Mouse (Mus musculus): ENCODE measurements around the gene Gstt4.
"Not testable (repeated sequence)": the region's sequence is repeated elsewhere in the genome, so short reads cannot be mapped to it uniquely, and the experiment has no call there.

Gstt4 gene

GRCm38 (mm10) chr10:75822443-75822842 is at the start of gene Gstt4:
Gene Gstt4 (minus strand): TSS chr10:75822543.
- no peak for DNase-seq

GRCm38 (mm10) chr10:75861587-75861986 is 39.2 kb upstream of the Gstt4 start:
- DNase-seq, result no peak

GRCm38 (mm10) chr10:75860746-75861145 is 38.4 kb upstream of the Gstt4 start:
- DNase-seq, result peak; percentile 29

DNA sequence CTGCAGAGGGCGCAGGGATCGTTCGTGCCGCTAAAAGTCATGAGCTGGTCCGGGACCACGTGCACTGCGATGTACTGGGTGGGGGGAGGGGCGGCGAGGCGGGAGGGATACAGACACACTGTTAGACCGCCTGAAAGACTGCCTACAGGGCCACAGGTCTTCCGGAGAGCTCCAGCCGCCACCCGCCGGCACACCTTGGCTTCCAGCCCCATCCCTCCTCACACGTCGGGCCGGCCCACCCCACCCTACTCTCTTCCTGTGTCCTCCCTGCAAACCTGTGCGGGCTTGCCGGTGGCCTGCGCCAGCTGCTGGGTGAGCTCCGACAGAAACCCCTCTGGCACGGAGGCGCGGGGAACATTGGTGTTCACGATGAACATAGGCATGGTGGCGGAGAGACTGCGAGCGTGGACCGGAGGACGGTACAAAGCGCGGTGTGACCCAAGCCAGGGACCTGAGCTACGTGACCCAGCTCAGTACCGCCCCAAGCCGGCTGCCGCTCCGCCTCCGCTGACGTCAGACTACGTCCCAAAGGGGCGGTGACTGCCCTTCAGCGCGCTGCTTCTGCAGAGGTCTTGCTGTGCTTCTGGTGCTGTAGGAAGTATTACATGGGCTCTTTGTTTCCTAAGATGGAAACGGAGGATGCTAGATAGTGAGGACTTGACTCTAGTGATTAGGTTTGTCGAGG is 37.6 kb upstream of the Gstt4 start, which contains the start of gene Mif:
Gene Mif, minus strand, starts transcription at position 455 of the 685 bp plus-strand sequence.
- peak; percentile 92 for DNase-seq

DNA sequence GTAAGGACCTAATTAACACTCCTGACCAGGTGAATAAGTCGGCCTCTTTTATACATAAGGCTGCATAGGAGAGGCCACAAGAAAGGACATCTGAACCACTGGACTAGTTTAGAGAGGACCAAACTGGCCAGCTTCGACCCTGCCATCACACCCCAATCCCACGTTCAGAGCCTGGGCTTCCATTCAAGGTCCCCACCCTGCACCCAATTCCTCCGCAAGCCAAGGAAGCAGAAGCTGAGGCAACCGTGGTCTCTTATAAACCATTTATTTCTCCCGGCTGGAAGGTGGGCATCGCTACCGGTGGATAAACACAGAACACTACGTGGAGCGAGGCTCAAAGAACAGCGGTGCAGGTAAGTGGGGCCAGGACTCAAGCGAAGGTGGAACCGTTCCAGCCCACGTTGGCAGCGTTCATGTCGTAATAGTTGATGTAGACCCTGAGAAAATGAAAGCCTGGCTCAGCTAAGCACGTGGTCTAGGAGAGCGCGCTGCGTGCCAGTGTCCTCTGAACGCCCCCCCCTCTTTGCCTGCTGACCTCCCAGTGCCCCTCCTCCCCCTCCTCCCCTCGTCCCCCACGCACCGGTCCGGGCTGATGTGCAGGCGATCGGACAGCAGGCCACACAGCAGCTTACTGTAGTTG is 36.9 kb upstream of the Gstt4 start:
- DNase-seq, result peak; percentile 36

DNA sequence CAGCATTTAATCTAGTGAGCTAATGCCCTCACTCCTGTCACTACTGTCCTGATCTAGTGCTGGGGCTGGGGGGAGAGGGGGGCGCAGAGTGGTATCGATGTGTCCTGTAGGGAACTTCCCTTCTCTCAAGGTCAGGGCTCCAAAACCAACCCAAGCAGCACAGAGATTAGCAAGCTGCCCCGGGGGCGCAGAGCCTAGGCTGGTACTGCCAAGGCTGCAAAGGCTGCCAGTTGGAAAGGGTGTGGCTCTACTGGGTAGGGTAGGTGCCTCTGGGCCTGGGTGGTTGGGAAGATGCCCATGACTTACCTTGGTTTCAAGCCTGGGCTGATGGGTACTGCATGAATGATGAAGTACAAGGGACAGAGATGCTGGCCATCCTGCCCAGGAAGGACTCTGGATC is 35.3 kb upstream of the Gstt4 start:
- DNase-seq, result peak; percentile 35

DNA sequence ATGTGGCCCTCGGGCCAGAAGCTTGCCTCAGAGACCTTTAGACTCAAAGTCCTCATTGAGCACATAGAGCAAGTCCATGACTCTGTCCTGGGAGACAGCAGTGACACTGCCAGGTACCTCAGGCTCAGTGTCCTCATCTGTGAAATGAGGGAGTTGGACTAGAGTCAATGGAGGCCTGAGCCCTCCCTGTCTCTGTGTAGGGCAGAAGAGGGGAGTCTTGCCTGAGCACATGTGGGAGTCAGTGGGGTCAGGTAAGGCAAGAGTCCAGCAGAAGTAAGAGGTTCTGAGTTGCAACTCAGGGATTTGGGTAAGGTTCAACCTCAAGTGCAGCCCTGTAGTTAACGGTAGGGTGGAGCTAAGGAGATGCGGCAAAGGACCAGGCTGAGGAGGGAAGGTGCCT is 34.6 kb upstream of the Gstt4 start:
- DNase-seq, result no peak

- DNase-seq, result no peak
These were observed 34.0 kb upstream of the Gstt4 start for GRCm38 (mm10) chr10:75856155-75856907.

- no peak for DNase-seq
These were observed 33.2 kb upstream of the Gstt4 start for GRCm38 (mm10) chr10:75855416-75855981.

DNA sequence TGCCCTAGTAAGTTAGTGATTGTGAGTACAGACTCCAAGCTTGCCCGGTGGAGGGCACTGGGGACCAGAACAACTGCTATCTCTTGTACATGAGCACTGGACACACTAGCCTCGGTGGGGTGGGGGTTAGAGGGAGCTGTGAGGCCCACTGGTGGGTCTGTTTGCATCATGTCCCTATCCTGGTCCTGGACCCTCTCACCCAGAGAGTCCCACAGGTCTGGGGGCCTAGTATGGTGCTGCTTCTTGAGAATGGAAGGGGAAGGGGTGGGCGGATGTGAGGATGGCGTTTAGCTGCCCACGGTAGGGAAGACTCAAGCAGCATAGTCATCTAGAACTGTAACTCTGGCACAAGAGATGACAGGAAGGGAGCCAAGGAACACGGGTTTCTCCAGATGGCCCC is 32.4 kb upstream of the Gstt4 start:
- DNase-seq, result no peak

- no peak for DNase-seq
These were observed 31.8 kb upstream of the Gstt4 start for GRCm38 (mm10) chr10:75854096-75854495.

DNA sequence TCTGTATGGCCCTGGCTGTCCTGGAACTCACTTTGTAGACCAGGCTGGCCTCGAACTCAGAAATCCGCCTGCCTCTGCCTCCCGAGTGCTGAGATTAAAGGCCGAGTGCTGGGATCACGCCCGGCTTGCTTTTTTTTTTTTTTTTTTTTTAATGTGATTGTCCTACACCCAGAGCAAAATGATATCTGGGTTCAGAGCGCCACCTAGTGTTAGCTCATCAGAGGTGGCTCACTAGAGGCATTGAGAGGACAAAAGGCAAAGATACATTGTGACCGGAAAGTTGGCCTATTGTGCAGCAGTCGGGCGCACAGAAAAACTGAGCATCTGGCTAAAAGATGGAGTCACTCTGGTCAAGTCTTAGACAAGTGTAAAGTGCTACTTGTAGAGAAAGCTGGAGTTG is 31.1 kb upstream of the Gstt4 start:
- DNase-seq, result peak; percentile 89

DNA sequence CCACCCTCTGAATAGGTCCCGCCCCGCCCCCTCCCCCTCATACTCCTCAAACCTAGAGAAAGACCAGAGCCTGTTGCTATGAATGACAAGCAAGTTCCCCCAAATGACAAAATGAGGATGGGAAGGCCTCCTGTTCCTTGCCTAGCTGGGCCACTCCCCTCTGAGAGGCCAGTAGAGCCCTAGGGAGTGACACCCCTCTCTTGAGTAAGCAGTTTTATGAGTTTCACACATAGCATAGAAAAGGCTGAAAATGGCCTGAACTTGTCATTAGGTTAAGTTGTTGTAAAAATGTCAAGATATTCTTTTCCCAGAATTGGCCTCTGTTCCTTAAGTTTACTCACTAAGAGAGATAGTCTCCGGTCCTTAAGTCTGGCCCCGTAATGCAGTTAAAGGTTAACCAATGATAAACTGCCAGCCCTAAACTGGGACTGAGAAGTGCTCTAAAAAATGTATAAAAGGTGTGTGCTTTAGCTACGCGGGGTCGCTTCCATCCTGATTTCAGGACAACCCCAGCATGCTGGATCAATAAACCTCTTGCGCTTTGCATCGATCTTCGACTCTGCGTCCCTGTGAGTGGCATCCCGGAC is 30.3 kb upstream of the Gstt4 start:
- DNase-seq, result no peak

GRCm38 (mm10) chr10:75851681-75852080 is 29.3 kb upstream of the Gstt4 start:
- no peak for DNase-seq

- no peak for DNase-seq
These were observed 28.7 kb upstream of the Gstt4 start for GRCm38 (mm10) chr10:75851076-75851475.

DNA sequence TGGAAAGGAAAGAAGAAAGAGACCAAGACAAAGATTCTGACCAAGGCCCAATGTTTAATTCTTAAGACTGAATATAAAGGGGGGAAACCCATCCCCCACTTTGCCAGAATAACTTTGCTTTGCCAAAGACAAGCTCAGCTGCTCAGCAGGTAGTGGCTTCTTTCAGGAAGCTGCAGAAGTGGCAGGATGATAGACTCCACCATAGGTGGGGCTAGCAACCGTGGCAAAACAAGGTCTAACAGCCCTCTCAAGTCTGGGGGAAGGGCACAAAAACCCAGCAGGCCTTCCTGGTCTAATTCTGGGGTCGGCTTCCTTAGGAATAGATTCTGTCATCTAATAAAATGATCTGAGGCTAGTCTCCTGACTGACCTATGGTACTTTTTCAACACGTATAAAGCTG is 26.0 kb upstream of the Gstt4 start:
- no peak for DNase-seq

- DNase-seq, result no peak
These were observed 23.1 kb upstream of the Gstt4 start for GRCm38 (mm10) chr10:75845306-75845930.

- no peak for DNase-seq
These were observed 22.5 kb upstream of the Gstt4 start for GRCm38 (mm10) chr10:75844800-75845199.

DNA sequence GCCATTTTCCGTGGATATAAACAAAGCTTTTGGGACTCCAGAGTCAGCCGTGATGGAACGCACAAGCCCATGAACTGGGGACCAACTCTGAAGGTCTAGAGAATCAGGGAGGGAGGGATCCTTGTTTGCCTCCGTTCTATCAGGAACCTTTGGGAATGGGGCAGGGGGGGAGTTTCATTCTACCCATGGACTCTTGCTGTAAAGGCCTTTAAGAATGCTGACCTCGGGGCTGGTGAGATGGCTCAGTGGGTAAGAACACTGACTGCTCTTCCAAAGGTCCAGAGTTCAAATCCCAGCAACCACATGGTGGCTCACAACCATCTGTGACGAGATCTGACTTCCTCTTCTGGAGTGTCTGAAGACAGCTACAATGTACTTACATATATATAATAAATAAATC is 21.6 kb upstream of the Gstt4 start:
- DNase-seq, result not testable (repeated sequence)

DNA sequence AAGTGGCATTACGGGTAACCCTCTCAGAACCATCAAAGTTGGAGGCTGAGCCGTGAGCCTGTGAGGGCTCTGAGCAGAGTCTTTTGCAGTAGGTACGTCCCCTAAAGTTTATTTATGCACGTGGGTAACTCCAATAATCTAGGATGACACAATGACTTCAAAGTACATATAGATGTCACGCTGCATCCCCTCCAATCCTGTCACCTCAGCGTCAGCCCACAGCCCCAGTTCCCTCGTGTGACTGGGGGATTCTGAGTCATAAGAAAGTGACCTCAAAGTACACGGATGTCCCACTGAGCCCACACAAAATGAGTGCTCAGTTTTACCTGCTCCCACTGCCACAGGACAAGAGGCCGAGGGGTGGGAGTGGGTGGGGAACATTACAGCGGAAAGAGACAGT is 16.7 kb upstream of the Gstt4 start:
- DNase-seq, result no peak

DNA sequence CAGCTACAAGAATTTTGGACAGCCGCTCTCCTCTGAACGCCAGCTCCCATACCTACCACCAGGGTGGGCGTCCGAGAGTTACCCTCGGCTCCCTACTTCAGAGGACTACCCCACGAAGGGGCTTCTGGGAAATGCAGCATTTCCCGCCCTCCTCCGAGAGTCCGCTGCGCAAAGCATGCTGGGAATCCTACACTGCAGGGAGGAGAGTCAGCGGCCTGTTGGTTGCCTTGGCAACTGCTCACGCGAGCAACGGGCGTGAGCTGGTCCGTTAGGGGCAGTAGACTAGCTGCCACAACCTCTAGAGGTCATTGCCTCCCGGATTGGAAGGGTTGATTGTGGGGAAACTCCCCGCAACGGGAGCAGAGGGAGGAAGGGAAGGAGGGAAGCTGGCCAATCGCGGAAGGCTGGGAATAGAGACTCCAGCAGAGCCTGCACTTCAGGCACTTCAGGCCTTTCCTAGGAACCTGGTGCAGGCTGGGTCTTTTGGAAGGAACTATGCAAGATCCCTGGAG is 15.0 kb upstream of the Gstt4 start, which contains the start of gene Gstt2:
Gene Gstt2, minus strand, starts transcription at position 177 of the 512 bp plus-strand sequence.
- DNase-seq, result peak; percentile 97
